Mouse (Mus musculus): Measurements from ENCODE around the gene Sgms1. TPM values are rescaled to one million over a fixed set of nuclear protein-coding genes. Genes with fewer than 3 reads are reported as not detected.

Gene Sgms1
- polyA plus RNA-seq, 1 experiment from 2014 or later = 13.8 TPM

DNA sequence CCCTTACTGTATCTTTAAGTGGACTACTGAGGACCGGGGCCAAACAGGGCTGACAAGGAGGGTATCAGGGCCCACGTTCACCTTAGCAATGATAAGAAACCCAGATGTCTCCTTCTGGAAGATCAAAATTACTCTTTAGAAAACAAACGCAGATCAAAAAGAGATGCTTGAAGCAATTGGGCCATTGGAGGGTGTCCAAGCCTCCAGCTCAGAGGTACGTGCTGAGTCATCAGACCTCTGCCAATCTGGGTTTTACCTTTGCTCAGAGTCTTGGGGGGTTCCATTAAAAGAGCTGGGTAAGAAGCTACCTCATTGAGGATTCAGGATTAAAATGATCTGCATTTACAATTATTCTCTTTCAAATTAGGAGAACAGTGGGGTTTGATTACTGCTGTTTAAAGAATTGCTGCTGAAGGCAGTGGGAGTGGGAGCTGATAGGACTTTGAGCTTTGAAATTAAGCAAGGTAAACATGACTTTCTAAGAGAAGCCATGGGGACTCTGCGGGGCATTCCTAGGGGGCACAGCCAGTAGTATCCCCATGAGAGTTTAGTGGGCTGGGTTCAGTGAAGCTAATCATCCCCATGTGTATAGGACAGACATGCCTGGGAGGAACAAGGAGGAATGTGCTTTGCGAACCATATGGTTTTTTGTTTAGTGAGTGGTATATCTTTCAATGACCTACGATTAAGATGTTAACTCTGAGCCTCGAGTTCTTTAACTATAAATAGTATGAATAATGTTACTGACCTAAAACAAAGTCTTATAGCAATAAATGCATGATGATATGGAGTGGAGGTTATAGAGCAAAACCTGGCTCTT, 128.4 kb downstream of the Sgms1 start:
- no peak overlapping the region for H3K4me3 ChIP-seq (replicated peaks; ENCODE audit: low read depth, low read length)
- H3K9me3 ChIP-seq (ENCODE audit: control insufficient read depth, low read length) = no peaks in the 10 kb centered on the region
- no peak for DNase-seq
- H3K27me3 ChIP-seq (ENCODE audit: control insufficient read depth, insufficient read depth, low read length) = no peaks in the 10 kb centered on the region
- WGBS = 62% methylated on average over 8 of the region's 8 CpGs
- H3K36me3 ChIP-seq (ENCODE audit: control insufficient read depth, insufficient read depth, low read length) = no peaks in the 10 kb centered on the region
- ATAC-seq (ENCODE audit: low FRiP score, low TSS enrichment) = no peak
- no peaks in the 10 kb centered on the region for H3K4me1 ChIP-seq (ENCODE audit: control insufficient read depth, insufficient read depth, low read length)
- no peak overlapping the region for H3K27ac ChIP-seq (replicated peaks; ENCODE audit: low read depth, low read length)
- no peak overlapping the region for H3K9ac ChIP-seq (replicated peaks; ENCODE audit: low read length)
- H3K4me2 ChIP-seq (ENCODE audit: low read length) = no peak overlapping the region

DNA sequence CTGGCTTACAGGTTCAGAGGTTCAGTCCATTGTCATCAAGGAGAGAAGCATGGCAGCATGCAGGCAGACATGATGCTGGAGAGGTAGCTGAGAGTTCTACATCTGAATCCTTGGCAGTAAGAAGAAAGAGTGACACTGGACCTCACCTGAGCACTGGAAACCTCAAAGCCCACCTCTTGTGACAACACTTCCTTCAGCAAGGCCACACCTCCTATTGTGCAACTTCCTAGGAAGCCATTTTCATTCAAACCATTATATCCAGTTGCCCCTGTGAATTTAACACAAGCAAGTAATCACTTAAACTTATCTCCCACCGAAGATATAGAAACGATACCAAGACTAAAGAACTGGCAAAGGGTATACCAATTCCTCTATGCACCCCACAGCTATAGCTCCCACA, 129.7 kb downstream of the Sgms1 start:
- Histone ChIP-seq H3K4me1 (ENCODE audit: control insufficient read depth, insufficient read depth, low read length) (peaks cover 7% of the 10 kb centered on the region; the same call in 1 of the 2 replicates), H3K4me2 (ENCODE audit: low read length) (no peak overlapping the region), H3K4me3 (replicated peaks; ENCODE audit: low read depth, low read length) (no peak overlapping the region), H3K27me3 (ENCODE audit: control insufficient read depth, insufficient read depth, low read length) (no peaks in the 10 kb centered on the region), H3K9ac (replicated peaks; ENCODE audit: low read length) (no peak overlapping the region), H3K36me3 (ENCODE audit: control insufficient read depth, insufficient read depth, low read length) (no peaks in the 10 kb centered on the region), H3K27ac (replicated peaks; ENCODE audit: low read depth, low read length) (no peak overlapping the region), H3K9me3 (ENCODE audit: control insufficient read depth, low read length) (no peaks in the 10 kb centered on the region)
- WGBS = 94% methylated on average over 2 of the region's 2 CpGs
- DNase-seq (no peak), ATAC-seq (ENCODE audit: low FRiP score, low TSS enrichment) (no peak)

DNA sequence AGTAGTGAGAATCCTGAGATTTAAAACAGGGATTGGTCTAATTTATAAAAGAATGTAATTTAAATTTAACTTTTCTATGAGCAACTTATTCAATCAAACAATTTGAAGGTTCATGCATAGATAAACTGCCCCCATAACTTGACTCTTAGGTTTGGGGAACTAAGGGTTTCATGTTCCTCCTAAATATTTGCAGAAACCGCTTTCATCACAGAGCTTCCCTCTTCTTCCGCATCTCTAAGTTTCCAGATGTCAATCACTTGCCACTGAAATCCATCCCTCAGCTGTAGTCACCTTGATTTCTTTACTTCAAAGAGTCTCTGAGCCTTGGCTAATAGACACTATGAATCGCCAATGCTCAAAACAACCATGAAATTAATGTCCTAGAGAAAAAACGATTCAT, 130.5 kb downstream of the Sgms1 start:
- Histone ChIP-seq H3K4me3 (replicated peaks; ENCODE audit: low read depth, low read length) (no peak overlapping the region), H3K27ac (replicated peaks; ENCODE audit: low read depth, low read length) (no peak overlapping the region), H3K9ac (replicated peaks; ENCODE audit: low read length) (no peak overlapping the region), H3K27me3 (ENCODE audit: control insufficient read depth, insufficient read depth, low read length) (no peaks in the 10 kb centered on the region), H3K4me2 (ENCODE audit: low read length) (no peak overlapping the region), H3K9me3 (ENCODE audit: control insufficient read depth, low read length) (no peaks in the 10 kb centered on the region), H3K36me3 (ENCODE audit: control insufficient read depth, insufficient read depth, low read length) (no peaks in the 10 kb centered on the region), H3K4me1 (ENCODE audit: control insufficient read depth, insufficient read depth, low read length) (peaks cover 10% of the 10 kb centered on the region; the same call in 1 of the 2 replicates)
- WGBS = 78% methylated on average over 4 of the region's 4 CpGs
- DNase-seq = no peak
- ATAC-seq (ENCODE audit: low FRiP score, low TSS enrichment) = no peak

DNA sequence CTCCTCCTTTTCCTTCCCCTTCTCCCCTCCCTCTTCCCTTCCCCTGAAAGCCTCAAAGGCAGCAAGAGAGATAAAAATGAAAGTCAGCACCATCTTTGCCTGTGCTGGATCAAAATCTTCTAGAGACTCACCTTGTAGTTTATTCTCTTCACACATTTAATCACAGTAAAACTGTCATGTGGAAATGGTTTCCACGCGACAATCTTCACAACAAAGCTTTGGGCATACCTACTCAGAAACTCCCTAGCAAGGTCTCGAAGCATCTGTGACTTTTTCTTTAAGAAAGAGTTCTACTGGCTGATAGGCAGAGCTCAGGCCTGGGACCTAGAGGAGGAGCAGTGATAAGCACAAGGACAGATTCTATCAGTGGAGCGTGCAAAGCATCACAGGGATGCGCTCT, 131.4 kb downstream of the Sgms1 start:
- H3K9ac ChIP-seq (replicated peaks; ENCODE audit: low read length) = no peak overlapping the region
- no peak overlapping the region for H3K4me2 ChIP-seq (ENCODE audit: low read length)
- H3K36me3 ChIP-seq (ENCODE audit: control insufficient read depth, insufficient read depth, low read length) = no peaks in the 10 kb centered on the region
- H3K27me3 ChIP-seq (ENCODE audit: control insufficient read depth, insufficient read depth, low read length) = no peaks in the 10 kb centered on the region
- no peaks in the 10 kb centered on the region for H3K9me3 ChIP-seq (ENCODE audit: control insufficient read depth, low read length)
- DNase-seq (no peak), ATAC-seq (ENCODE audit: low FRiP score, low TSS enrichment) (no peak)
- no peak overlapping the region for H3K4me3 ChIP-seq (replicated peaks; ENCODE audit: low read depth, low read length)
- 70% methylated on average over 5 of the region's 5 CpGs for WGBS
- no peak overlapping the region for H3K27ac ChIP-seq (replicated peaks; ENCODE audit: low read depth, low read length)
- peaks cover 10% of the 10 kb centered on the region; the same call in 1 of the 2 replicates for H3K4me1 ChIP-seq (ENCODE audit: control insufficient read depth, insufficient read depth, low read length)

DNA sequence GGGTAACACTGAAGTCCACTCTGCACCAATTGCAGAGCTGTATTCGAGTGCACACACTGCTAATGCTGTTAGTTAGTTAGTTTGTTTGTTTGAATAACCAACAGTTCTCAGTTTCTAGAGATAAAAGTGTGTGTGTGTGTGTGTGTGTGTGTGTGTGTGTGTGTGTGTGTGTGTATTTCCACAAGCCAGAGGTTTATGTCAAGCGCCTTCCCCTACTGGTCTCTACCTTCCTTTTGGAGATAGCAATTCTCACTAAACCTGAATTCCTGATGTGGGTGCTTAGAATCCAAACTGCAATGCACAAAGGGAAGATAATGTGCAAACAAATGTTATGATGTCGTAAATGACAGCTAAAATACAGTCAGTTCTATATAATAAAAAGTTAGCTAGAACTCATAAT, 131.9 kb downstream of the Sgms1 start:
- Histone ChIP-seq H3K9ac (replicated peaks; ENCODE audit: low read length) (no peak overlapping the region), H3K4me1 (ENCODE audit: control insufficient read depth, insufficient read depth, low read length) (peaks cover 10% of the 10 kb centered on the region; the same call in 1 of the 2 replicates), H3K36me3 (ENCODE audit: control insufficient read depth, insufficient read depth, low read length) (no peaks in the 10 kb centered on the region), H3K9me3 (ENCODE audit: control insufficient read depth, low read length) (no peaks in the 10 kb centered on the region), H3K4me3 (replicated peaks; ENCODE audit: low read depth, low read length) (no peak overlapping the region), H3K4me2 (ENCODE audit: low read length) (no peak overlapping the region), H3K27me3 (ENCODE audit: control insufficient read depth, insufficient read depth, low read length) (no peaks in the 10 kb centered on the region), H3K27ac (replicated peaks; ENCODE audit: low read depth, low read length) (no peak overlapping the region)
- DNase-seq (no peak), ATAC-seq (ENCODE audit: low FRiP score, low TSS enrichment) (no peak)
- 88% methylated on average over 3 of the region's 3 CpGs for WGBS

DNA sequence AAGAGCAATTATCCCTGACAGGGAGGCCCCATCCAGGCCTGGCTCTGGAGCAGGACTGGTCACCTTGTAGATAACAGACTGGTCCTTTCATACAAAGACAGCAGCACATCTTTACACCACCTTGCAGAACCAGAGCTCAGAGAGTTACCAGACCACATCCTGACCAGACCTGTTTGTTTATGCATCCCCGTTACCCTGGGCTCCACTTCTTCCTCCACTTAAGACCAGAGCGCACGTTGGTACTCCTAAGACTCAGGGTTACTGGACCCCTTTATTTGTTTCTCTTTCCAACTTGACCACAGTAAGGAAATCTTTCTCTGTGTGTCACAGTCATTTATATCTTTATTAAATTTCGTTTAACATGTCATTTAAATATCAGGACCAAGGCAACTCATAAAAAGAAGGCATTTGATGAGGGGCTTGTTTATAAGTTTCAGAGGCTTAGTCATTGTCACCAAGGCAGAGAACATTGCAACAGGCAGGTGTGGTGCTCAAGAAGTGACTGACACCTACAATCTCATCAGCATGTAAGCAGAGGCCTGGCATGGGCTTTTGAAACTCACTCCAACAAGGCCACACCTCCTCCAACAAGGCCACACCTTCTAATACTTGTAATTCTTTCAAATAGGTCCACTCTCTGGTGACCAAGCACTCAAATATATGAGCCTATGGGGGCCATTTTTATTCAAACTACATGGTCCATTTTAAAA, 132.7 kb downstream of the Sgms1 start:
- ATAC-seq (ENCODE audit: low FRiP score, low TSS enrichment) = no peak
- Histone ChIP-seq H3K9me3 (ENCODE audit: control insufficient read depth, low read length) (no peaks in the 10 kb centered on the region), H3K4me2 (ENCODE audit: low read length) (no peak overlapping the region), H3K27ac (replicated peaks; ENCODE audit: low read depth, low read length) (no peak overlapping the region), H3K9ac (replicated peaks; ENCODE audit: low read length) (no peak overlapping the region), H3K4me1 (ENCODE audit: control insufficient read depth, insufficient read depth, low read length) (peaks cover 10% of the 10 kb centered on the region; the same call in 1 of the 2 replicates), H3K4me3 (replicated peaks; ENCODE audit: low read depth, low read length) (no peak overlapping the region), H3K27me3 (ENCODE audit: control insufficient read depth, insufficient read depth, low read length) (no peaks in the 10 kb centered on the region), H3K36me3 (ENCODE audit: control insufficient read depth, insufficient read depth, low read length) (no peaks in the 10 kb centered on the region)
- DNase-seq = no peak
- 75% methylated on average over 4 of the region's 4 CpGs for WGBS

DNA sequence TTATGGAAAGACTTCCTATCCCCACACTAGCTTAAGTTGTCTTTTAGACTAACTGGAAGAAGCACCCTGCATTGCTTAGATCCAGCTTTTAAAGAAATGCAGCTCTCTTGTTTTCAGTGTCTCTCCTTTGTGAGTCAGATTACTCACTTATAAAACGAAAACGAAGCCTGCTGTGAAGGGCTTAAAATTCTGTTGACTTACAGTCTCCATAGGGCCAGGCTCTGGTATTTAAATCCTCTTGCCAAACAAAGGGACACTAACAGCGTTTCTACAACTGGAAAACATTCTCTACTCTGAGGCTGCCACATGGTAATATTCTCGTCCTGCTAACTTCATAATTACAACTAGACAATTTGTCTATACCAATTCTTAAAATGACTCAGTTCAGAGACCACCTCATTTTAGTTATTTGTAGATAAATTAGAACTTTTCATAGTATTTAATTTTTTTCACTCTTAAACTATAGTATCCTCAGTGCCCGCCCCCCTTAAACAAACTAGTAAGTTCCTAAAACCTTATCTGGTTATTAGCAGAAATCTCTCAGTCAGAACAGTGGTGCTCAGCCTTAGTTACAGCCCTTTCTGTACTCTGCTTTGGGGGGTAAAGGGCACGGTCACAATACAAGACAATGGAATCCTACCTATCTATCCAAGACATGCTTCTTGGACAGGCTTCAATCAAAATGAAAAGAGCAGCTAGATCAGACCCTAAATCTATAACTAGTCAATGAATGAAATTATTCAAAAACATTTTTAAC, 133.9 kb downstream of the Sgms1 start:
- Histone ChIP-seq H3K4me3 (replicated peaks; ENCODE audit: low read depth, low read length) (no peak overlapping the region), H3K9me3 (ENCODE audit: control insufficient read depth, low read length) (no peaks in the 10 kb centered on the region), H3K36me3 (ENCODE audit: control insufficient read depth, insufficient read depth, low read length) (no peaks in the 10 kb centered on the region), H3K4me2 (ENCODE audit: low read length) (no peak overlapping the region), H3K9ac (replicated peaks; ENCODE audit: low read length) (no peak overlapping the region), H3K4me1 (ENCODE audit: control insufficient read depth, insufficient read depth, low read length) (peaks cover 10% of the 10 kb centered on the region; the same call in 1 of the 2 replicates), H3K27ac (replicated peaks; ENCODE audit: low read depth, low read length) (no peak overlapping the region), H3K27me3 (ENCODE audit: control insufficient read depth, insufficient read depth, low read length) (no peaks in the 10 kb centered on the region)
- peak; percentile 46 for DNase-seq
- WGBS = 22% methylated on average over 6 of the region's 6 CpGs
- ATAC-seq (ENCODE audit: low FRiP score, low TSS enrichment) = no peak

DNA sequence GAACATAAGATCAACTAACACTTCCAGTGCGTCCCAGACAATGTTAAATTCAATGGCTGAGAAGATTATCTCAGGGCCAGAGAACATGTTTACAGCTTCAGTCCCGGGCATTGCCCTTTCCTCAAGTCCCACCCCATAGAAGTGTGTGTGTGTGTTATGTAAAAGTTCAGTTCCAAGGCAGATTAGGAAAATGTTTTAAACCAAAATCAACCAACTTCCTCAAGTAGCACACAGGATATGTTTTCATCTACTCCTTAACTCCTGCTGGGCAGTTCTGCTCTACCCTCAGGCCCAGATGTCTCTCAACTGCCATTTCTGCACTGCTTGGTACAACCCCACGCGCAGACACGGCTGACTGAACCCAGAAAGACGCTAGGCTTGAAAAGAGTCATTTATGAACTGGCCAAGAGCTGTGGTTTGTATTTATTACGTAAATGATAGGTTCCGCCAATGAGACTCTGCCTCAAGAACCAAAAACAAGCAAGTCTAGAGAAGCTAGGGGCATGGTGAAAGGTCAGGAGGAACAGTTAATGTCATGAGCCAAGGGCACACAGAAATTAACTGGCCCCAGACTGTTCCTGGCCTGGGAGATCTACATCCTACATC, 134.7 kb downstream of the Sgms1 start:
- no peaks in the 10 kb centered on the region for H3K9me3 ChIP-seq (ENCODE audit: control insufficient read depth, low read length)
- no peaks in the 10 kb centered on the region for H3K36me3 ChIP-seq (ENCODE audit: control insufficient read depth, insufficient read depth, low read length)
- no peaks in the 10 kb centered on the region for H3K27me3 ChIP-seq (ENCODE audit: control insufficient read depth, insufficient read depth, low read length)
- ATAC-seq (ENCODE audit: low FRiP score, low TSS enrichment) (no peak), DNase-seq (no peak)
- no peak overlapping the region for H3K4me2 ChIP-seq (ENCODE audit: low read length)
- no peak overlapping the region for H3K4me3 ChIP-seq (replicated peaks; ENCODE audit: low read depth, low read length)
- peaks cover 10% of the 10 kb centered on the region; the same call in 1 of the 2 replicates for H3K4me1 ChIP-seq (ENCODE audit: control insufficient read depth, insufficient read depth, low read length)
- no peak overlapping the region for H3K9ac ChIP-seq (replicated peaks; ENCODE audit: low read length)
- WGBS = 28% methylated on average over 8 of the region's 8 CpGs
- H3K27ac ChIP-seq (replicated peaks; ENCODE audit: low read depth, low read length) = 0 out of 2 replicates have a peak overlapping the region, but pooled peaks have one; percentile 32

All from midbrain, embryonic 14.5 days (tissue).